Mouse (Mus musculus): ENCODE results near the gene Abcf3. TPM values are rescaled to one million over a fixed set of nuclear protein-coding genes. Genes with fewer than 3 reads are reported as not detected.

Gene Abcf3
- polyA plus RNA-seq (2014; fragmentation: Illumina TruSeq; extraction: RNeasy Lipid Tissue Mini Kit (QIAGEN cat#74804); ENCODE audit: low read depth, low replicate concordance), result 17.7 TPM

GRCm38 (mm10) chr16:20548096-20548948 is at the start of gene Abcf3:
TSS of gene Abcf3 (plus strand) at chr16:20548577.

GRCm38 (mm10) chr16:20498677-20499475 is 49.5 kb upstream of the Abcf3 start, which contains the start of gene Eif2b5:
TSS of gene Eif2b5 (plus strand) at chr16:20498817.

GRCm38 (mm10) chr16:20516726-20517201 is 31.6 kb upstream of the Abcf3 start, which contains the start of gene Dvl3:
TSS of gene Dvl3 (plus strand) at chr16:20516982.

GRCm38 (mm10) chr16:20535296-20536080 is 12.9 kb upstream of the Abcf3 start, which contains the start of gene Ap2m1:
TSS of gene Ap2m1 (plus strand) at chr16:20535478.

GRCm38 (mm10) chr16:20589366-20589938 is 41.1 kb downstream of the Abcf3 start, which contains the start of gene Vwa5b2:
TSS of gene Vwa5b2 (plus strand) at chr16:20589471.

Other genes starting within 250 kb of the Abcf3 start
- gene Parl, start 246.2 kb upstream of the Abcf3 start, polyA plus RNA-seq (2014; fragmentation: Illumina TruSeq; extraction: RNeasy Lipid Tissue Mini Kit (QIAGEN cat#74804); ENCODE audit: low read depth, low replicate concordance), result 87.0 TPM
- not detected for gene Cyp2ab1, start 223.2 kb upstream of the Abcf3 start, polyA plus RNA-seq (2014; fragmentation: Illumina TruSeq; extraction: RNeasy Lipid Tissue Mini Kit (QIAGEN cat#74804); ENCODE audit: low read depth, low replicate concordance)
- 54.2 TPM for gene Abcc5, start 122.2 kb upstream of the Abcf3 start, polyA plus RNA-seq (2014; fragmentation: Illumina TruSeq; extraction: RNeasy Lipid Tissue Mini Kit (QIAGEN cat#74804); ENCODE audit: low read depth, low replicate concordance)
- 12.4 TPM for gene Eif2b5, start 49.8 kb upstream of the Abcf3 start, polyA plus RNA-seq (2014; fragmentation: Illumina TruSeq; extraction: RNeasy Lipid Tissue Mini Kit (QIAGEN cat#74804); ENCODE audit: low read depth, low replicate concordance)
- 18.4 TPM for gene Dvl3, start 31.6 kb upstream of the Abcf3 start, polyA plus RNA-seq (2014; fragmentation: Illumina TruSeq; extraction: RNeasy Lipid Tissue Mini Kit (QIAGEN cat#74804); ENCODE audit: low read depth, low replicate concordance)
- gene Ap2m1, start 13.1 kb upstream of the Abcf3 start, polyA plus RNA-seq (2014; fragmentation: Illumina TruSeq; extraction: RNeasy Lipid Tissue Mini Kit (QIAGEN cat#74804); ENCODE audit: low read depth, low replicate concordance), result 132 TPM
- gene Vwa5b2, start 40.9 kb downstream of the Abcf3 start, polyA plus RNA-seq (2014; fragmentation: Illumina TruSeq; extraction: RNeasy Lipid Tissue Mini Kit (QIAGEN cat#74804); ENCODE audit: low read depth, low replicate concordance), result not detected
- 1.1 TPM for gene Eef1akmt4, start 63.0 kb downstream of the Abcf3 start, polyA plus RNA-seq (2014; fragmentation: Illumina TruSeq; extraction: RNeasy Lipid Tissue Mini Kit (QIAGEN cat#74804); ENCODE audit: low read depth, low replicate concordance)
- not detected for gene Gm49333, start 63.0 kb downstream of the Abcf3 start, polyA plus RNA-seq (2014; fragmentation: Illumina TruSeq; extraction: RNeasy Lipid Tissue Mini Kit (QIAGEN cat#74804); ENCODE audit: low read depth, low replicate concordance)
- 8.6 TPM for gene Alg3, start 63.2 kb downstream of the Abcf3 start, polyA plus RNA-seq (2014; fragmentation: Illumina TruSeq; extraction: RNeasy Lipid Tissue Mini Kit (QIAGEN cat#74804); ENCODE audit: low read depth, low replicate concordance)
- 1.7 TPM for gene Camk2n2, start 72.7 kb downstream of the Abcf3 start, polyA plus RNA-seq (2014; fragmentation: Illumina TruSeq; extraction: RNeasy Lipid Tissue Mini Kit (QIAGEN cat#74804); ENCODE audit: low read depth, low replicate concordance)
- gene Ece2, start 81.3 kb downstream of the Abcf3 start, polyA plus RNA-seq (2014; fragmentation: Illumina TruSeq; extraction: RNeasy Lipid Tissue Mini Kit (QIAGEN cat#74804); ENCODE audit: low read depth, low replicate concordance), result 2.4 TPM
- 113 TPM for gene Psmd2, start 103.1 kb downstream of the Abcf3 start, polyA plus RNA-seq (2014; fragmentation: Illumina TruSeq; extraction: RNeasy Lipid Tissue Mini Kit (QIAGEN cat#74804); ENCODE audit: low read depth, low replicate concordance)
- 151 TPM for gene Eif4g1, start 119.7 kb downstream of the Abcf3 start, polyA plus RNA-seq (2014; fragmentation: Illumina TruSeq; extraction: RNeasy Lipid Tissue Mini Kit (QIAGEN cat#74804); ENCODE audit: low read depth, low replicate concordance)
- 0.35 TPM for gene Fam131a, start 144.7 kb downstream of the Abcf3 start, polyA plus RNA-seq (2014; fragmentation: Illumina TruSeq; extraction: RNeasy Lipid Tissue Mini Kit (QIAGEN cat#74804); ENCODE audit: low read depth, low replicate concordance)
- 43.4 TPM for gene Polr2h, start 169.1 kb downstream of the Abcf3 start, polyA plus RNA-seq (2014; fragmentation: Illumina TruSeq; extraction: RNeasy Lipid Tissue Mini Kit (QIAGEN cat#74804); ENCODE audit: low read depth, low replicate concordance)
- gene Clcn2, start 169.2 kb downstream of the Abcf3 start, polyA plus RNA-seq (2014; fragmentation: Illumina TruSeq; extraction: RNeasy Lipid Tissue Mini Kit (QIAGEN cat#74804); ENCODE audit: low read depth, low replicate concordance), result 1.3 TPM
- 1.2 TPM for gene Chrd, start 184.6 kb downstream of the Abcf3 start, polyA plus RNA-seq (2014; fragmentation: Illumina TruSeq; extraction: RNeasy Lipid Tissue Mini Kit (QIAGEN cat#74804); ENCODE audit: low read depth, low replicate concordance)
- not detected for gene Thpo, start 185.9 kb downstream of the Abcf3 start, polyA plus RNA-seq (2014; fragmentation: Illumina TruSeq; extraction: RNeasy Lipid Tissue Mini Kit (QIAGEN cat#74804); ENCODE audit: low read depth, low replicate concordance)

Data from adrenal gland, adult 10 weeks (tissue).